In genomic region chr17:34627093-34627942, GRCm38 (mm10) we compare ENCODE assay signal across 8 mouse cellular contexts. TPM values are rescaled to one million over a fixed set of nuclear protein-coding genes. Genes with fewer than 3 reads are reported as not detected.
DNase-seq lines count a peak whose midpoint lies in the region; ATAC-seq and TF ChIP-seq lines count a peak whose summit lies in the region.

No protein-coding gene starts in this region.

- peak overlapping the region; percentile 72 for H3K4me3 ChIP-seq in G1E (ENCODE audit: low read depth, low read length)
- H3K4me3 ChIP-seq in cerebellum, adult 2 months (replicated peaks; ENCODE audit: insufficient read depth, low read depth, low read length) = peak overlapping the region; percentile 79
- peak overlapping the region; percentile 69 for H3K4me3 ChIP-seq in forebrain, embryonic 16.5 days (replicated peaks; ENCODE audit: low read length)
- peak overlapping the region; percentile 83 for H3K4me3 ChIP-seq in lung, adult 2 months (replicated peaks; ENCODE audit: extremely low read depth, low read depth, low read length)
- H3K4me3 ChIP-seq in neural tube, embryonic 15.5 days (replicated peaks) = peak overlapping the region; percentile 78

- TF ChIP-seq POLR2A in cerebellum, adult 2 months (IDR thresholded peaks at IDR 0.05; ENCODE audit: borderline replicate concordance, insufficient read depth, low read length) = peak; percentile 70
- peak; percentile 80; the same call in 1 of the 2 replicates for TF ChIP-seq POLR2A in lung, adult 2 months (IDR thresholded peaks at IDR 0.05; ENCODE audit: borderline replicate concordance, extremely low read depth, low read depth, low read length)

- peak; percentile 64 for ATAC-seq in G1E (ENCODE audit: extremely low read depth, insufficient number of reproducible peaks, low FRiP score, poor library complexity, severe bottlenecking)
- peak; percentile 76 for ATAC-seq in forebrain, embryonic 16.5 days
- peak; percentile 77 for ATAC-seq in neural tube, embryonic 15.5 days (ENCODE audit: low FRiP score)

- peaks cover 33% of the 10 kb centered on the region for H3K4me1 ChIP-seq in G1E (ENCODE audit: insufficient read depth, low read depth, low read length)
- H3K4me1 ChIP-seq in cerebellum, adult 2 months (ENCODE audit: control insufficient read depth, insufficient read depth, low read length) = peaks cover 10% of the 10 kb centered on the region
- H3K4me1 ChIP-seq in forebrain, embryonic 16.5 days (replicated peaks; ENCODE audit: control insufficient read depth, insufficient read depth, low read length) = peaks cover 57% of the 10 kb centered on the region
- H3K4me1 ChIP-seq in lung, adult 2 months (ENCODE audit: control insufficient read depth, insufficient read depth, low read length) = peaks cover 15% of the 10 kb centered on the region
- peaks cover 63% of the 10 kb centered on the region for H3K4me1 ChIP-seq in neural tube, embryonic 15.5 days

- DNase-seq in G1E (ENCODE audit: low spot score) = peak; percentile 61
- DNase-seq in cerebellum, adult 2 months = peak; percentile 87 to 91
- DNase-seq in heart, postnatal 25 days (ENCODE audit: low spot score) = peak; percentile 81
- peak; percentile 45 for DNase-seq in large intestine, adult 2 months (ENCODE audit: low read depth, low spot score)
- peak; percentile 77 for DNase-seq in lung, adult 2 months
- DNase-seq in testis, postnatal 14 days (ENCODE audit: low spot score) = peak; percentile 88

- H3K4me2 ChIP-seq in forebrain, embryonic 16.5 days (ENCODE audit: low read length) = peak overlapping the region; percentile 89
- H3K4me2 ChIP-seq in neural tube, embryonic 15.5 days = peak overlapping the region; percentile 90

- H3K9ac ChIP-seq in forebrain, embryonic 16.5 days (replicated peaks; ENCODE audit: low read depth, low read length) = peak overlapping the region; percentile 65
- peak overlapping the region; percentile 70 for H3K9ac ChIP-seq in neural tube, embryonic 15.5 days (replicated peaks)

- no peak for TF ChIP-seq CTCF in G1E (IDR thresholded peaks at IDR 0.05; ENCODE audit: low read depth, low read length)
- no peak for TF ChIP-seq CTCF in cerebellum, adult 2 months (IDR thresholded peaks at IDR 0.05; ENCODE audit: borderline replicate concordance, insufficient read depth, low read depth, low read length)
- TF ChIP-seq CTCF in lung, adult 2 months (IDR thresholded peaks at IDR 0.05; ENCODE audit: insufficient read depth, low read length) = no peak

- peaks cover 39% of the 10 kb centered on the region for H3K27me3 ChIP-seq in G1E (ENCODE audit: insufficient read depth, low read length)
- no peaks in the 10 kb centered on the region for H3K27me3 ChIP-seq in cerebellum, adult 2 months (ENCODE audit: control insufficient read depth, insufficient read depth, low read length)
- H3K27me3 ChIP-seq in forebrain, embryonic 16.5 days (replicated peaks; ENCODE audit: control insufficient read depth, insufficient read depth, low read length) = peaks cover 16% of the 10 kb centered on the region
- H3K27me3 ChIP-seq in neural tube, embryonic 15.5 days (replicated peaks) = peaks cover 10% of the 10 kb centered on the region; the same call in 1 of the 2 replicates

- H3K36me3 ChIP-seq in G1E (replicated peaks) = peaks cover 17% of the 10 kb centered on the region
- H3K36me3 ChIP-seq in forebrain, embryonic 16.5 days (ENCODE audit: control insufficient read depth, insufficient read depth) = peaks cover 5% of the 10 kb centered on the region; the same call in 1 of the 2 replicates
- peaks cover 17% of the 10 kb centered on the region for H3K36me3 ChIP-seq in neural tube, embryonic 15.5 days

- intact Hi-C loops in heart, postnatal 25 days (cut with DNase I) = no loop called here

- no peaks in the 10 kb centered on the region for H3K9me3 ChIP-seq in G1E (replicated peaks)
- no peaks in the 10 kb centered on the region for H3K9me3 ChIP-seq in forebrain, embryonic 16.5 days (ENCODE audit: control insufficient read depth, low read length)
- no peaks in the 10 kb centered on the region for H3K9me3 ChIP-seq in neural tube, embryonic 15.5 days (replicated peaks)

- 0% methylated on average over 45 of the region's 45 CpGs for WGBS in cerebellum, adult 2 months
- WGBS in forebrain, embryonic 16.5 days = under 1% methylated on average over 39 of the region's 45 CpGs
- WGBS in large intestine, adult 2 months = 1% methylated on average over 45 of the region's 45 CpGs
- WGBS in lung, adult 2 months = under 1% methylated on average over 45 of the region's 45 CpGs
- under 1% methylated on average over 43 of the region's 45 CpGs for WGBS in neural tube, embryonic 15.5 days

- peak overlapping the region; percentile 97 for H3K27ac ChIP-seq in cerebellum, adult 2 months (ENCODE audit: insufficient read depth, low read length)
- H3K27ac ChIP-seq in forebrain, embryonic 16.5 days (ENCODE audit: low read length) = peak overlapping the region; percentile 82
- H3K27ac ChIP-seq in neural tube, embryonic 15.5 days (replicated peaks) = peak overlapping the region; percentile 93

RNA-seq across cellular contexts. Expression of gene Ppt2, which starts 1.0 kb away (rescaled TPM):
- total RNA-seq in G1E (2014; fragmentation: Nextera tagmentation) (17.1 and 25.6 TPM in 2 replicates), G1E (2017) (5.5 and 5.8 TPM in 2 replicates)
- 30.8 and 35.1 TPM in 2 replicates for polyA plus RNA-seq in G1E (2012)
- polyA plus RNA-seq in cerebellum, adult 2 months (2012; rRNA removed) = 57.3 and 66.9 TPM in 2 replicates
- polyA plus RNA-seq in forebrain, embryonic 16.5 days (2015; fragmentation: Nextera tagmentation; extraction: Ambion mirVana) = 16.2 and 17.7 TPM in 2 replicates
- total RNA-seq in heart, postnatal 25 days (2021) = 10 to 100 TPM; 53.2 to 53.7 TPM
- polyA plus RNA-seq in large intestine, adult 2 months (2012; rRNA removed) = 31.1 and 35.8 TPM in 2 replicates
- 38.7 and 40.9 TPM in 2 replicates for polyA plus RNA-seq in lung, adult 2 months (2012; rRNA removed)
- polyA plus RNA-seq in neural tube, embryonic 15.5 days (2015; fragmentation: Nextera tagmentation; extraction: Ambion mirVana) = 20.1 and 21.3 TPM in 2 replicates

RNA-seq across cellular contexts. Expression of gene Prrt1, which starts 2.0 kb away (rescaled TPM):
- not detected in 2 replicates for total RNA-seq in G1E (2014; fragmentation: Nextera tagmentation)
- total RNA-seq in G1E (2017) = not detected in 2 replicates
- polyA plus RNA-seq in G1E (2012) = not detected in 2 replicates
- polyA plus RNA-seq in cerebellum, adult 2 months (2012; rRNA removed) = 194 and 222 TPM in 2 replicates
- 5.0 and 10.4 TPM in 2 replicates for polyA plus RNA-seq in forebrain, embryonic 16.5 days (2015; fragmentation: Nextera tagmentation; extraction: Ambion mirVana)
- 1 to 10 TPM; 1.1 to 1.9 TPM for total RNA-seq in heart, postnatal 25 days (2021)
- 4.5 and 5.7 TPM in 2 replicates for polyA plus RNA-seq in large intestine, adult 2 months (2012; rRNA removed)
- polyA plus RNA-seq in lung, adult 2 months (2012; rRNA removed) = 5.2 and 6.7 TPM in 2 replicates
- polyA plus RNA-seq in neural tube, embryonic 15.5 days (2015; fragmentation: Nextera tagmentation; extraction: Ambion mirVana) = 6.3 and 7.3 TPM in 2 replicates

RNA-seq across cellular contexts. Expression of gene Egfl8, which starts 11.5 kb away (rescaled TPM):
- total RNA-seq in G1E (2014; fragmentation: Nextera tagmentation) = 1.5 TPM in 1 of 2 replicates, not detected in the other
- 0.29 and 0.93 TPM in 2 replicates for total RNA-seq in G1E (2017)
- polyA plus RNA-seq in G1E (2012) = 0.80 and 1.1 TPM in 2 replicates
- polyA plus RNA-seq in cerebellum, adult 2 months (2012; rRNA removed) = 6.3 and 7.4 TPM in 2 replicates
- polyA plus RNA-seq in forebrain, embryonic 16.5 days (2015; fragmentation: Nextera tagmentation; extraction: Ambion mirVana) = 7.0 and 7.5 TPM in 2 replicates
- total RNA-seq in heart, postnatal 25 days (2021) = 1 to 10 TPM; 1.7 to 1.8 TPM
- polyA plus RNA-seq in large intestine, adult 2 months (2012; rRNA removed) = 1.7 and 2.2 TPM in 2 replicates
- polyA plus RNA-seq in lung, adult 2 months (2012; rRNA removed) = 5.7 and 8.2 TPM in 2 replicates
- 12.3 and 14.9 TPM in 2 replicates for polyA plus RNA-seq in neural tube, embryonic 15.5 days (2015; fragmentation: Nextera tagmentation; extraction: Ambion mirVana)

RNA-seq across cellular contexts. Expression of gene Fkbpl, which starts 17.2 kb away (rescaled TPM):
- total RNA-seq in G1E (2014; fragmentation: Nextera tagmentation) (1.6 and 4.7 TPM in 2 replicates), G1E (2017) (11.9 and 22.1 TPM in 2 replicates)
- polyA plus RNA-seq in G1E (2012) = 6.5 and 7.8 TPM in 2 replicates
- polyA plus RNA-seq in cerebellum, adult 2 months (2012; rRNA removed) = 7.4 and 8.5 TPM in 2 replicates
- polyA plus RNA-seq in forebrain, embryonic 16.5 days (2015; fragmentation: Nextera tagmentation; extraction: Ambion mirVana) = 14.6 and 16.7 TPM in 2 replicates
- total RNA-seq in heart, postnatal 25 days (2021) = 1 to 10 TPM; 6.2 to 6.6 TPM
- 3.7 and 4.7 TPM in 2 replicates for polyA plus RNA-seq in large intestine, adult 2 months (2012; rRNA removed)
- 2.4 and 2.9 TPM in 2 replicates for polyA plus RNA-seq in lung, adult 2 months (2012; rRNA removed)
- polyA plus RNA-seq in neural tube, embryonic 15.5 days (2015; fragmentation: Nextera tagmentation; extraction: Ambion mirVana) = 14.9 and 15.8 TPM in 2 replicates

RNA-seq across cellular contexts. Expression of gene Atf6b, which starts 19.6 kb away (rescaled TPM):
- total RNA-seq in G1E (2014; fragmentation: Nextera tagmentation) = 20.5 and 23.0 TPM in 2 replicates
- total RNA-seq in G1E (2017) = 7.8 and 9.2 TPM in 2 replicates
- polyA plus RNA-seq in G1E (2012) = 89.0 and 103 TPM in 2 replicates
- polyA plus RNA-seq in cerebellum, adult 2 months (2012; rRNA removed) = 61.4 and 69.4 TPM in 2 replicates
- 111 and 119 TPM in 2 replicates for polyA plus RNA-seq in forebrain, embryonic 16.5 days (2015; fragmentation: Nextera tagmentation; extraction: Ambion mirVana)
- 10 to 100 TPM; 15.6 to 17.8 TPM for total RNA-seq in heart, postnatal 25 days (2021)
- polyA plus RNA-seq in large intestine, adult 2 months (2012; rRNA removed) = 61.0 and 64.1 TPM in 2 replicates
- polyA plus RNA-seq in lung, adult 2 months (2012; rRNA removed) = 81.8 and 88.0 TPM in 2 replicates
- polyA plus RNA-seq in neural tube, embryonic 15.5 days (2015; fragmentation: Nextera tagmentation; extraction: Ambion mirVana) = 109 and 112 TPM in 2 replicates

Comparison
In these comparisons a context has a peak if more than half of its experiments do, and no peak if none do; other contexts are left out.
1. Peak in every context shown above with its lines: DNase-seq, ATAC-seq, H3K4me3 ChIP-seq and H3K27ac ChIP-seq.
2. RNA of gene Prrt1, which starts 2.0 kb away (polyA plus RNA-seq): 194 to 222 TPM in cerebellum, adult 2 months; 5.0 to 10.4 TPM in forebrain, embryonic 16.5 days, 6.3 to 7.3 TPM in neural tube, embryonic 15.5 days, 5.2 to 6.7 TPM in lung, adult 2 months, 4.5 to 5.7 TPM in large intestine, adult 2 months and not detected in G1E; every median in the first group is over 10 times any median in the second.